Mouse (Mus musculus) layer of hippocampus, postnatal 25 days (tissue): ENCODE data around the gene Crat. TPM values are rescaled to one million over a fixed set of nuclear protein-coding genes. Genes with fewer than 3 reads are reported as not detected.

Experiments
- microRNA-seq, 2 experiments: library from miRNA; unstranded; fragments of <30 nt; microRNA quantifications; one replicate each; pipeline ENCODE4 v1.2.0; 2021
- total RNA-seq, 2 experiments: library from RNA; stranded (reverse); gene quantifications; 2 replicates each; pipeline ENCODE4 v1.2.3; 2021

The Crat gene
- total RNA-seq, 2 experiments from 2014 or later, result 49.6 to 51.1 TPM

Small RNA genes within 50 kb of the gene (microRNA-seq; reads per million reads assigned to microRNA genes)
- 0 reads per million in 2 experiments for gene Gm47292

Other genes with a start within 250 kb of the Crat start
- 10 to 100 TPM; 22.7 to 25.0 TPM for gene Endog, start 244.3 kb downstream of the Crat start, total RNA-seq
- 10 to 100 TPM; 35.1 to 35.4 TPM for gene Spout1, start 237.4 kb downstream of the Crat start, total RNA-seq
- 10 to 100 TPM; 17.1 to 18.4 TPM for gene Kyat1, start 210.0 kb downstream of the Crat start, total RNA-seq
- 10 to 100 TPM; 57.1 to 60.7 TPM for gene Lrrc8a, start 178.1 kb downstream of the Crat start, total RNA-seq
- 1 to 10 TPM; 6.1 to 7.4 TPM for gene Gm28035, start 175.2 kb downstream of the Crat start, total RNA-seq
- 10 to 100 TPM; 18.6 to 24.8 TPM for gene Phyhd1, start 149.6 kb downstream of the Crat start, total RNA-seq
- not detected for gene Gm28038, start 134.8 kb downstream of the Crat start, total RNA-seq
- 10 to 100 TPM; 24.3 to 25.7 TPM for gene Dolk, start 129.5 kb downstream of the Crat start, total RNA-seq
- gene Nup188, start 129.4 kb downstream of the Crat start, total RNA-seq, result 10 to 100 TPM; 18.7 to 22.0 TPM
- 100 to 1,000 TPM; 249 to 278 TPM for gene Sh3glb2, start 56.5 kb downstream of the Crat start, total RNA-seq
- gene Miga2, start 51.6 kb downstream of the Crat start, total RNA-seq, result 100 to 1,000 TPM; 102 to 110 TPM
- gene Dolpp1, start 23.6 kb downstream of the Crat start, total RNA-seq, result 10 to 100 TPM; 25.1 to 27.5 TPM
- 100 to 1,000 TPM; 163 to 169 TPM for gene Ptpa, start 226 bp upstream of the Crat start, total RNA-seq
- gene Ier5l, start 58.4 kb upstream of the Crat start, total RNA-seq, result 10 to 100 TPM; 12.8 to 13.1 TPM
- 10 to 100 TPM in 1 of 2 experiments, 1 to 10 TPM in 1; 3.0 to 10.3 TPM for gene Cstad, start 179.2 kb upstream of the Crat start, total RNA-seq